In genomic region chr2:84865616-84866571, GRCm38 (mm10) we compare ENCODE assay signal across 9 mouse cellular contexts. TPM values are rescaled to one million over a fixed set of nuclear protein-coding genes. Genes with fewer than 3 reads are reported as not detected.
DNase-seq lines count a peak whose midpoint lies in the region; ATAC-seq and TF ChIP-seq lines count a peak whose summit lies in the region.
"Had no signal": no experiment of that assay in that cellular context is flagged by ENCODE, and none has a peak within 500 bp of the region (broad histone marks: within the 10 kb centered on the region; RNA-seq: fewer than 3 reads in every experiment).

No protein-coding gene starts in this region.

- DNase-seq in gastrocnemius, adult 2 months: peak; percentile 72
- no peak for DNase-seq in gastrocnemius, postnatal 25 days
- DNase-seq in heart, adult 18-20 months: peak; percentile 49 to 83
- DNase-seq in liver, adult 2 months (ENCODE audit: extremely low read depth, low read depth, low spot score): no peak

- H3K4me1 ChIP-seq in brown adipose tissue, adult 24 weeks (ENCODE audit: control insufficient read depth, insufficient read depth, insufficient read length, low read length): no peaks in the 10 kb centered on the region; the same call in 1 of the 2 replicates
- H3K4me1 ChIP-seq in intestine, embryonic 16.5 days (ENCODE audit: control insufficient read depth, insufficient read depth, low read length): peaks cover 11% of the 10 kb centered on the region
- H3K4me1 ChIP-seq in liver, adult 2 months (ENCODE audit: control insufficient read depth, insufficient read depth, low read length): no peaks in the 10 kb centered on the region
- H3K4me1 ChIP-seq in midbrain, embryonic 15.5 days: peaks cover 9% of the 10 kb centered on the region
- H3K4me1 ChIP-seq in testis, adult 2 months (ENCODE audit: control insufficient read depth, insufficient read depth, low read length): peaks cover 8% of the 10 kb centered on the region

- peak; percentile 85 for TF ChIP-seq CTCF in gastrocnemius, adult 2 months (IDR thresholded peaks at IDR 0.05)
- TF ChIP-seq CTCF in liver, adult 2 months (IDR thresholded peaks at IDR 0.05; ENCODE audit: low read depth, low read length): peak; percentile 79
- TF ChIP-seq CTCF in testis, adult 2 months (IDR thresholded peaks at IDR 0.05; ENCODE audit: control insufficient read depth, insufficient read depth, insufficient replicate concordance, low read depth, low read length): peak; percentile 82

- no peaks in the 10 kb centered on the region for H3K9me3 ChIP-seq in intestine, embryonic 16.5 days (ENCODE audit: control insufficient read depth, low read length)
- H3K9me3 ChIP-seq in midbrain, embryonic 15.5 days: no peaks in the 10 kb centered on the region

- ATAC-seq in intestine, embryonic 16.5 days: peak; percentile 52
- ATAC-seq in midbrain, embryonic 15.5 days (replicated peaks): peak; percentile 55

- intact Hi-C loops in gastrocnemius, adult 2 months (cut with DNase I): loop anchor here (5.0 kb wide), 2 partner anchors 34 to 141 kb away; no protein-coding TSS in a partner anchor

- H3K4me2 ChIP-seq in intestine, embryonic 16.5 days (ENCODE audit: low read depth, low read length): peak overlapping the region; percentile 78
- peak overlapping the region; percentile 79 for H3K4me2 ChIP-seq in midbrain, embryonic 15.5 days

- H3K4me3 ChIP-seq in gastrocnemius, adult 2 months: peak overlapping the region; percentile 44
- peak overlapping the region; percentile 8; the same call in 1 of the 2 replicates for H3K4me3 ChIP-seq in brown adipose tissue, adult 24 weeks (ENCODE audit: insufficient read depth, low read depth, low read length)
- H3K4me3 ChIP-seq in intestine, embryonic 16.5 days (ENCODE audit: low read length): peak overlapping the region; percentile 40
- no peak overlapping the region for H3K4me3 ChIP-seq in liver, adult 2 months (ENCODE audit: insufficient read depth, low read depth, low read length)
- peak overlapping the region; percentile 36 for H3K4me3 ChIP-seq in midbrain, embryonic 15.5 days
- H3K4me3 ChIP-seq in testis, adult 2 months (ENCODE audit: control insufficient read depth, low read depth, low read length): peak overlapping the region; percentile 57

- TF ChIP-seq POLR2A in liver, adult 2 months (IDR thresholded peaks at IDR 0.05; ENCODE audit: extremely low read depth, insufficient read depth, low read length): no peak
- no peak for TF ChIP-seq POLR2A in testis, adult 2 months (IDR thresholded peaks at IDR 0.05; ENCODE audit: control insufficient read depth, low read depth, low read length)

- H3K27me3 ChIP-seq in intestine, embryonic 16.5 days (replicated peaks; ENCODE audit: control insufficient read depth, insufficient read depth, low read length): peaks cover 35% of the 10 kb centered on the region
- peaks cover 11% of the 10 kb centered on the region for H3K27me3 ChIP-seq in liver, adult 2 months (ENCODE audit: control insufficient read depth, insufficient read depth, low read length)
- H3K27me3 ChIP-seq in midbrain, embryonic 15.5 days (replicated peaks): peaks cover 41% of the 10 kb centered on the region
- no peaks in the 10 kb centered on the region for H3K27me3 ChIP-seq in testis, adult 2 months (ENCODE audit: control insufficient read depth, insufficient read depth, low read length)

- H3K27ac ChIP-seq in gastrocnemius, adult 2 months: no peak overlapping the region
- H3K27ac ChIP-seq in brown adipose tissue, adult 24 weeks (replicated peaks; ENCODE audit: low read depth, low read length): no peak overlapping the region
- no peak overlapping the region for H3K27ac ChIP-seq in intestine, embryonic 16.5 days (ENCODE audit: low read length)
- no peak overlapping the region for H3K27ac ChIP-seq in liver, adult 2 months (replicated peaks; ENCODE audit: insufficient read depth, low read depth, low read length)
- H3K27ac ChIP-seq in midbrain, embryonic 15.5 days: no peak overlapping the region
- H3K27ac ChIP-seq in testis, adult 2 months (ENCODE audit: control insufficient read depth, insufficient read depth, low read depth, low read length): no peak overlapping the region

- no peaks in the 10 kb centered on the region for H3K79me2 ChIP-seq in liver, adult 2 months (ENCODE audit: control insufficient read depth, insufficient read depth, low read length)

- H3K36me3 ChIP-seq in intestine, embryonic 16.5 days (ENCODE audit: control insufficient read depth, insufficient read depth, low read length): peaks cover 4% of the 10 kb centered on the region
- H3K36me3 ChIP-seq in liver, adult 2 months (ENCODE audit: control insufficient read depth, insufficient read depth, low read length): no peaks in the 10 kb centered on the region; the same call in 1 of the 2 replicates
- H3K36me3 ChIP-seq in midbrain, embryonic 15.5 days (replicated peaks): no peaks in the 10 kb centered on the region
- H3K36me3 ChIP-seq in testis, adult 2 months (ENCODE audit: control insufficient read depth, insufficient read depth, low read length): no peaks in the 10 kb centered on the region

- 2% methylated on average over 46 of the region's 47 CpGs for WGBS in intestine, embryonic 16.5 days
- WGBS in liver, adult 2 months: 6% methylated on average over 47 of the region's 47 CpGs
- under 1% methylated on average over 47 of the region's 47 CpGs for WGBS in midbrain, embryonic 15.5 days

- H3K9ac ChIP-seq in intestine, embryonic 16.5 days (ENCODE audit: low read depth, low read length): peak overlapping the region; percentile 62
- no peak overlapping the region for H3K9ac ChIP-seq in liver, adult 2 months (ENCODE audit: low read depth, low read length)
- peak overlapping the region; percentile 36; the same call in 1 of the 2 replicates for H3K9ac ChIP-seq in midbrain, embryonic 15.5 days

RNA-seq across cellular contexts. Expression of gene Rtn4rl2, which starts 20.6 kb away (rescaled TPM):
- under 1 TPM; 0.28 to 0.41 TPM for total RNA-seq in gastrocnemius, adult 2 months (2021)
- under 1 TPM; 0.43 to 0.54 TPM for total RNA-seq in gastrocnemius, postnatal 25 days (2021)
- polyA plus RNA-seq in brown adipose tissue, adult 24 weeks (2012; ENCODE audit: insufficient read depth, insufficient read length, missing spikeins): 1.5 TPM in 1 of 2 replicates, not detected in the other
- 1 to 10 TPM; 3.0 to 3.5 TPM for total RNA-seq in heart, adult 18-20 months (2021)
- 0.57 and 0.61 TPM in 2 replicates for polyA plus RNA-seq in intestine, embryonic 16.5 days (2015; fragmentation: Nextera tagmentation; extraction: Ambion mirVana)
- total RNA-seq in liver, adult 2 months (2014; rRNA removed): 0.13 TPM in 1 of 2 replicates, not detected in the other
- 0.29 and 0.50 TPM in 2 replicates for polyA plus RNA-seq in liver, adult 2 months (2012; rRNA removed)
- polyA plus RNA-seq in midbrain, embryonic 15.5 days (2015; fragmentation: Nextera tagmentation; extraction: Ambion mirVana): 4.9 and 6.0 TPM in 2 replicates
- 2.4 and 2.7 TPM in 2 replicates for polyA plus RNA-seq in testis, adult 2 months (2012; rRNA removed)

RNA-seq across cellular contexts. Expression of gene Slc43a1, which starts 27.2 kb away (rescaled TPM):
- 10 to 100 TPM in 1 of 2 experiments, 1 to 10 TPM in 1; 6.3 to 11.6 TPM for total RNA-seq in gastrocnemius, adult 2 months (2021)
- 1 to 10 TPM; 7.7 to 8.4 TPM for total RNA-seq in gastrocnemius, postnatal 25 days (2021)
- polyA plus RNA-seq in brown adipose tissue, adult 24 weeks (2012; ENCODE audit: insufficient read depth, insufficient read length, missing spikeins): 2.6 and 3.5 TPM in 2 replicates
- total RNA-seq in heart, adult 18-20 months (2021): 1 to 10 TPM; 2.6 to 3.3 TPM
- 12.8 and 14.6 TPM in 2 replicates for polyA plus RNA-seq in intestine, embryonic 16.5 days (2015; fragmentation: Nextera tagmentation; extraction: Ambion mirVana)
- total RNA-seq in liver, adult 2 months (2014; rRNA removed): 7.2 and 10.0 TPM in 2 replicates
- polyA plus RNA-seq in liver, adult 2 months (2012; rRNA removed): 8.9 and 12.1 TPM in 2 replicates
- polyA plus RNA-seq in midbrain, embryonic 15.5 days (2015; fragmentation: Nextera tagmentation; extraction: Ambion mirVana): 1.2 and 1.9 TPM in 2 replicates
- polyA plus RNA-seq in testis, adult 2 months (2012; rRNA removed): 0.63 and 1.00 TPM in 2 replicates

RNA-seq across cellular contexts. Expression of gene Timm10, which starts 39.1 kb away (rescaled TPM):
- total RNA-seq in gastrocnemius, adult 2 months (2021): 10 to 100 TPM; 42.0 to 57.7 TPM
- 10 to 100 TPM; 49.3 to 51.3 TPM for total RNA-seq in gastrocnemius, postnatal 25 days (2021)
- 125 and 134 TPM in 2 replicates for polyA plus RNA-seq in brown adipose tissue, adult 24 weeks (2012; ENCODE audit: insufficient read depth, insufficient read length, missing spikeins)
- total RNA-seq in heart, adult 18-20 months (2021): 100 to 1,000 TPM; 109 to 146 TPM
- polyA plus RNA-seq in intestine, embryonic 16.5 days (2015; fragmentation: Nextera tagmentation; extraction: Ambion mirVana): 59.7 and 61.5 TPM in 2 replicates
- total RNA-seq in liver, adult 2 months (2014; rRNA removed): 36.1 and 36.4 TPM in 2 replicates
- 45.8 and 52.2 TPM in 2 replicates for polyA plus RNA-seq in liver, adult 2 months (2012; rRNA removed)
- 70.1 and 82.8 TPM in 2 replicates for polyA plus RNA-seq in midbrain, embryonic 15.5 days (2015; fragmentation: Nextera tagmentation; extraction: Ambion mirVana)
- 23.3 and 28.5 TPM in 2 replicates for polyA plus RNA-seq in testis, adult 2 months (2012; rRNA removed)

RNA-seq across cellular contexts. Expression of gene Smtnl1, which starts 43.4 kb away (rescaled TPM):
- 100 to 1,000 TPM in 1 of 2 experiments, 10 to 100 TPM in 1; 53.0 to 125 TPM for total RNA-seq in gastrocnemius, adult 2 months (2021)
- 100 to 1,000 TPM; 101 to 105 TPM for total RNA-seq in gastrocnemius, postnatal 25 days (2021)
- 2.7 and 3.0 TPM in 2 replicates for polyA plus RNA-seq in brown adipose tissue, adult 24 weeks (2012; ENCODE audit: insufficient read depth, insufficient read length, missing spikeins)
- total RNA-seq in heart, adult 18-20 months (2021): not detected
- 0.10 and 0.17 TPM in 2 replicates for polyA plus RNA-seq in intestine, embryonic 16.5 days (2015; fragmentation: Nextera tagmentation; extraction: Ambion mirVana)
- 0.18 TPM in 1 of 2 replicates, not detected in the other for total RNA-seq in liver, adult 2 months (2014; rRNA removed)
- polyA plus RNA-seq in liver, adult 2 months (2012; rRNA removed): not detected in 2 replicates
- polyA plus RNA-seq in midbrain, embryonic 15.5 days (2015; fragmentation: Nextera tagmentation; extraction: Ambion mirVana): not detected in 2 replicates
- polyA plus RNA-seq in testis, adult 2 months (2012; rRNA removed): 3.0 and 3.4 TPM in 2 replicates
- total RNA-seq: left cerebral cortex, postnatal 25 days had no signal

Comparison
In these comparisons a context has a peak if more than half of its experiments do, and no peak if none do; other contexts are left out.
1. DNase-seq: peak in gastrocnemius, adult 2 months (single experiment) and heart, adult 18-20 months (2 of 2); none in gastrocnemius, postnatal 25 days (single experiment) and liver, adult 2 months (single experiment).
2. Peak in every context shown above with its lines, with median percentiles within 50 percentile points of each other: CTCF ChIP-seq.